Mouse (Mus musculus) left cerebral cortex, adult 11 months (tissue): ENCODE results near the gene Pdzrn3.

Experiments used
- DNase-seq: peaks from one replicate; pipeline ENCODE4 v3.0.0; 2022; ENCODE audit warnings: low spot score

Gene Pdzrn3

DNA sequence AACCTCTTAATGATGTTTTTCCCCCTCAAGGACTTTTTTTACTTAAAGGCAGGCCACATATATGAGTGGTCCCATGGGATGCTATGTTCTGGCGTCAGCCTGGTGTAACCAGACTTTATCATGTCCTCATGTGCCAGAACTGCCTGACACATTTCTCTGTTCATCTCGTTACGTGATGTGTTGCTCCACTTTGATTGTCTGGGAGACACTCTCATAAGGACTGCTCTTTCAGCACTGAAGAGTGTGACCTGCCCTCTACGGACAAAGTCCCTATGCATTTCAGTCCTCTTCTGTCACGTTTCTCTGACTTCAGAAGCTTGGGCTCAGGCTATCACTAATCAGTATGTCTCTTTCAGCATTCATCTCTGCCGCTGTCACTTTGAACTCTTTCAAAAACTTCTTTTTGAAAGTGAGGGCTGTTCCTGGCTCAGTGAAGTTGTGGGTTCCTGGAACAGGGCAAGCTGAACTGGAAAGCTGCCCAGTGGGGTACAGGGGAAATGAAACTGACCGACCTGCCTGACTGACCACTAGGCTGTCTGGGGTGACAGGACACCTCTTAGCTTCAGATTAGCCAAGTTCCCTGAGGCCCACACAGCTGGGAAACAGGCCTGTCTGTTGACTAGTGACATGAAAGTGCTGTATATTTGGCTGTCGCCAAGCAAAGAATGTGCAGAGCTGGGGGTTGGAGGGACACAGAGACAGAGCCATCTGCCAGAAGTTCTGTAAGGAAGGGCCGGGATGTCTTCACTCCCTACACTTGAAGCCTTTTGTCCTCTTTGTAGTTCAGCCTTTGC lies 10.7 kb downstream of the Pdzrn3 start:
- no peak for DNase-seq

DNA sequence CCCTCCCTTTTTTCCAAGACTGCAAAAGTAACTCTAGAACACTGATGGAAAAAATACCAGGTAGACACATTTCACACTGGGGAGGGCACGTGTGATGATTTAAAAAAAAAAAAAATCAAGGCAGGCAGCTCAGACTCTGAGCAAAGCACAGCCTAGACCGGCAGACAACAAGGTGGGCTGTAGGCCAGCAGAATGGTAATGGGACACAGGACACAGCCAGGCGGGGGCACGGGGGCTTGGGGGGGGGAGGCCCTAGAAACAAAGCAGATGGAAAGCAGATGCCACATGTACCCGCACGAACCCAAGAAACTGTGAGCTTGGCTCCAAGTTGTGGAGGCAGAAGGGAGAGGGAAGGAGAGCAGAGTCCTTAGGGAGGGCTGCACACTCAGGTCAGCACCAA lies 11.9 kb downstream of the Pdzrn3 start:
- no peak for DNase-seq

- DNase-seq, result no peak
Measured at GRCm38 (mm10) chr6:101363904-101364303, 13.8 kb downstream of the Pdzrn3 start.

- DNase-seq, result no peak
Measured at GRCm38 (mm10) chr6:101362728-101363127, 15.0 kb downstream of the Pdzrn3 start.

DNA sequence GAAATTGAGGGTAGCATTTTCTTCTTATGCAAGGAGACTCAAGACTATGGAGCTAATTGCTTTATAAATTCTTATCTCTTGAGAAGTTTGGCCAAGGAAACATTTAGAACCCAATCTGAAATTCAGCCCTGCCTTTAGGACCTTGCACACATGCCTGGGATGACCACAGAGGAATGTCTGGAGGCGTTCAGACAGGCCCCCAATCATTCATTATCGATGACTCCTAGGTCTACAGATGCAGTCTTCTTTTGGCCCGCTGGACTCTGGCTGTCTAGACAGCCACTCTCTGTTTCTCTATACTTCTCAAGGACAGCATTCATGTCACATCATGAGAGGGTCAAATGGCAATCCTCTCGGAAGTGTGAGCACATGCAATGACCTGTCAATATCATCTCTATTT lies 15.4 kb downstream of the Pdzrn3 start:
- DNase-seq, result no peak

- DNase-seq, result no peak
Measured at GRCm38 (mm10) chr6:101360211-101360737, 17.4 kb downstream of the Pdzrn3 start.

DNA sequence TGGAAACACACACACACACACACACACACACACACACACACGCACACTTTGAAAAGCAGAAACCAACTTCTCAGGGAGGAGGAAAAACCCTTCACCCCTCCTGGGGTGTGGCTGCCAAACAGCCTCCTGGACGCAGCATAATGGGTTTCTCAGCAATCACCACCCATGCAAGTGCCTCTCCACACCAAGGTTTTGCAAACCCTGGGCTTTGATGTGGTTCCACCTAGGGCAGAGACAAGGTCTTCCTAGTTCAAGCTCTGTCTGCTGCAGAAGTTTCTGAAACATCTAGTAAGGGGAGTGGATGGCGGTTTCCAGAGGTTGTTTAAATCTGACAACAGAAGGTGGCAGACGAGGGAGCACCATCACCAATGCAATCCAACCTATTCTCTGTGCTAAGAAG lies 18.1 kb downstream of the Pdzrn3 start:
- no peak for DNase-seq

GRCm38 (mm10) chr6:101354887-101355286 lies 22.8 kb downstream of the Pdzrn3 start:
- no peak for DNase-seq

- DNase-seq, result no peak
Measured at GRCm38 (mm10) chr6:101354230-101354881, 23.3 kb downstream of the Pdzrn3 start.

DNA sequence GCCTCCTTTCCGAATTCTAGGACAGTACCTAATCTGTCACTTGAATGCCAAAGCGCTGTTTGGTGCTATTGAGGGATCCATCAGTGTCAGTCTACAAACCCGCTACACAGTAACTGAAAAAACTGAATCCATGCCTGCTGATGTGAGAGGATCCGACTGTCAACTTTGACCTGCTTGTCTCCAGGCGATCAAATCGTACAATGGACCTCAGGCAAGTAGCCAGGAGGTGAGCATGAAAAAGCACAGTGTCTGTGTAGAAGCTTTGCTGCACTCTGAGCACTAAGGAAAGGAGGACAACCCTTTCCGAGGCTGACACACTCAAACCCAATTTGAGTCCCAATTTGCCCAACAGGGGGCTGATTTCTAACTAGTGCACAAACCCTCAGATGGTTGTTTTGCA lies 24.0 kb downstream of the Pdzrn3 start:
- no peak for DNase-seq

DNA sequence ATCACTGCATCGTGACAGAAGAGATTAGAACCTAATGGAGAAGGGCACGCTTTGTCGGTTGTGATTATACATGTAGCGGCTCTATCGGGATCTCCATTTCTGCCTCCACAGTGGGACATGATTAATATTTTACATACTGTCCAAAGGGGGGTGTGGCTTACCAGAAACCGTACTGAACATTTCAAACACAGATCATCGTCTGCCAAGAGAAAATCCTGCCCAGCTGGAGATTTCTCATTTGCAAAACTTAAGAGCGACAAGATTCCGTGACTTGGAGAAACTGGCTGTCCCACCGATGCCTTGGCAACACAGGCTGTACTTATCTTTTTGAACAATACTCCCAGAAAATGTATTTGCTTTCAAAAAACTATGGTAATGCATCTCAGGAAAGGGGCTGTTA lies 25.1 kb downstream of the Pdzrn3 start:
- DNase-seq, result no peak

DNA sequence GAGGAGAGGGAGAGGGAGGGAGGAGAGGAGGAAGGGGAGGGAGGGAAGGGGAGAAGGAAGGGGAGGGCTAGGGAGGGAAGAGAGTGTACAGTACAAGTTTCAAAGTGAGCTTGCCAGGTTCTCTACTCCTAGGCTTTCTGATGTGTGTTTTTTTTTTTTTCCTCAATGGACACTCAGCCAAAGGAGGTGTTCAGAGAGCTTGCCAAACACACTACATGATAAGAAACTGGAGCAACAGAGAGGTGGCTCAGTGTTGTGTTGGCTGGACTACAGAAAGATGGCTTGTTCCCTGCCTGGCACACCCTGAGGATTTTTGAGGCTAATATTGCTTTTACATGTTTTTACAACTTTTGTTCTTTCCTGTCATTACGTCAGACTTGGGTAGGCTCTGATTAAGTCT lies 26.6 kb downstream of the Pdzrn3 start:
- DNase-seq, result no peak

DNA sequence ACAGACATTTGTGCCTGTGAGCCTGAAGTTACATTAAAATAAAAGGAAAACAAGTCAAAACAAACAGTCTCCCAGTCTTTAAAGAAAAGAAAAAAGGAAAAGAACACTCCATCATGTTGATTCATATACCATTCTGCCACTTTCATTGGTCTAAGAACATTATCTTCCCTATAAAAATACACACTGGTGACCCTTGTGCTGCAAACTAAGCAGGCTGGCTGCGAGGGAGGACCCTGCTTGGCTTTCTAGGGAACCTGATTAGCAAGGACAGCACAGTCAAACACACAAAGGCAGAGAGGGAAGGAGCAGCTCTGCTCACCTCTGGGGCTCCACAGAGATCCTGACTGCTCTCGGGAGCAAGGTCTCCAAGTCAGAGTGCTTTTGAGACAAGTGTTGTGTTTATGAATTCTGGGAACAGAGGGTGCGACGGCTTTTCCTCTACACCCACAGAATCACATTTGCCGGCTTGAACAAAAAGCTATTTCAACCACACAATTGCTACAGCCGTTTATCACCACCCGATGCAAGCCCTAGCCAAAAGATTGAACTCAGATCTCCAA lies 27.2 kb downstream of the Pdzrn3 start:
- no peak for DNase-seq

DNA sequence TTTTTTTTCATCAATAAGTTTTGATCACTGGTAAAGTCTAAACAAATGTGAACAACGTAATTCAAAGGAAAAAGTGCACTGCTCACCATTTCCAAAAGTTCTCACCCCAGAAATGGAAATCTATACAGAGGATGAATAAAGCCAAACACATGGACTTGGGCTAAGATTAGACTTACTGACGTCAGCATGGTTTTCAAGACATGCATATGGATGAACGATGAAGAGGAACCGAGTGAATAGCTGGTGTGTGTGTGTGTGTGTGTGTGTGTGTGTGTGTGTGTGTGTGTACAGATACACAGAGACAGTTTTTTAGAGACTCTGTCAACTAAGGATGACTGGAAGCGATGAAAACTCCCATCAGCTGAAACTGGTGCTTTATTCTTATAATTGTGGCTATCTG lies 29.2 kb downstream of the Pdzrn3 start:
- no peak for DNase-seq

DNA sequence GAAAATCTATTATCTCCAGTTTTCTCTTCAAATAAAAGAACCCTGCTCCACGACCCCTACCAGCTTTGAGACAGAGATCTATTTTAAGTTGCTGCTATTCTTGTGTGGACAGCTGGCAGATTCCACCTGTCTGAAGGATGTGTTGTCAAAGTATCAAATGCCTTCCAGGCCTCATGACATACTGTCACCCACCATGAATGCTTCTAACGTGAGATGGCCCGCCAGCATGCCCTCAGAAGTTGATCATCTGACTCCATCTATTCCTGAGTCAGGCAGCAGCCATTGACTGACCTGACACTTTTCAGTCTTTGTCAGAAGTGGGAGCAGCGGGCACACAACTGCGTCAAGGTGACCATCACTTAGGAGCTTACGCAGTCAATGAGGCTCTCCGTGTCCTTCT lies 37.6 kb downstream of the Pdzrn3 start:
- no peak for DNase-seq

DNA sequence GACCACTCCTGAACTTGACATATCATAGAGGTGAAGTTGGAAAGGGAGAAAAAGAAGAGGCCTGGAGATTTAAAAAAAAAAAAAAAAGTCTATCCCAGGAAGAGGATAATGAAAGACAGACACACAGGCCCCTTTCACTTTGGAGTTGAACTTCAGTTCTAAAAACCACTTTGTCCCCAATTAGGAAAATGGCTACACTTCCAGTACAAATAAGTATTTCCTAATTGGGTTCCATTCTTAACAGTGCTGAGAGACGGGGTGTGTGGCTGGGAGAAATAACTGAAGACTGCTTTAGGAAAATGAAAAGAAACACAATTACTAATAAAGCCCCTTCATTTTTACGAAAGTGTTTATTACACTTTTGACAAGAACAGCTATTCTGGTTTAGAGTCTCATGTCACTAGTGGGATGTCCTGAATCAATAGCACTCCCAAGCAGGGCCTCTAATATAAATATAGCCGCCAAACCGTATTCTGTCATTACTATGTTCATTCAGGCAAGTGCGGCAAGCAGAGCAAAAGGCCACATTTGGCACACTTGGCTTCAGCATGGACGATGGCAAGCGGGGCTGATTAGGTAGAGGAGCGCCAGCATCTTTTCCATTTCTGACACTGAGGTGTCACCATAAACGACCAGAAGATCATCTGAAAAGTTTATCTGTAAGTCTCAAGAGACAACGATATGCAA lies 39.7 kb downstream of the Pdzrn3 start:
- DNase-seq, result no peak

DNA sequence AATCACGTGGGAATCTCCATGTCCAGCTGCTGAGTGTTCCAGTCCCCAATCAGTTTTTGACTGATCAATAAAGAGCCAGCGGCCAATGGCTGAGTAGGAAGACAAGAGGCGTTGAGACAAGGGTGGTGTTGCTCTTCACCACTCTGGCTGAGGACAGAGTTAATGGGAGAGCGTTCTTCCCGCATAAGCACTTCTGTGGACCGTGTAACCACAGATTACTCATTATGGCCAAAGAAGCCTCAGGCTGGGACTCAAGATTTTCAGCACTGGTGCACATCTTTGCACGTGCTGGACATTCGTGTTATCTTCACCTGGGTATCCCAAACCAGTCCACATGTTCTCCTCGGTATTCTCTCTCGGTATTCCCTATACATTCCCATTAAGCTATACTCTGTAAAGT lies 41.0 kb downstream of the Pdzrn3 start:
- no peak for DNase-seq

DNA sequence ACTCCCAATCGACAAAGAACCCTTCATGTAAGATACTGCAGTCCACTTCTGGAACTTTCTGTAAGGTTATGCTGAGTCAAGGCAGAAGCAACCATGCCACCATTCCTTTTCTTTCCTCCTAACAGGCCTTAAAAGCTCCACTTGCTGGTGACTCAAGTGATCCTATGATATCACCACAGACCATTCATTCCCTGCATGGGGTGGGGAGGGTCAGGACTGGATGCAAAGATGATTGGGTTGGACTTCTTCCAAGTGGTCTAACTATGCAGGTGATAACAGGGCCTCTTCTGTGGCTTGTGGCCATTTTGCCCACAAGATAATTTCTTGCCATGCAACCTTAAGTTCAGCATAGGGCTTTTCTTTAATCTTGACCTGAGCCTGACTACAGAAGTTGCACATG lies 42.0 kb downstream of the Pdzrn3 start:
- DNase-seq, result no peak

DNA sequence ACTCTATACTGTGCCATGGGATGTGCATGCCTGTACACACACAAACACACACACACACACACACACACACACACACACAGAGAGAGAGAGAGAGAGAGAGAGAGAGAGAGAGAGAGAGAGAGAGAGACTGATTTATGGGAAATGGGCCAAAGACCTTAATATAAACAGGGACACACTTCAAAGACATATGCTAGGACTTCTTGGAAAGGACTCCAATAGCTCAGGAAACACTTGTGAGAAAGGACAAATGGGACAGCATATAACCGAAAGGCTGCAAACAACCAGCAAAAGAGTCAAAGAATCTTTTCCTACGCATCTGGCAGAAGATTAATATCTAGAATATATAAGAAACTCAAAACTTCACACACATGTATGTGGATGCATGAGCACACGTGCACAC lies 43.2 kb downstream of the Pdzrn3 start:
- DNase-seq, result no peak

GRCm38 (mm10) chr6:101330392-101330791 lies 47.3 kb downstream of the Pdzrn3 start:
- no peak for DNase-seq

- DNase-seq, result no peak
Measured at GRCm38 (mm10) chr6:101329499-101329898, 48.2 kb downstream of the Pdzrn3 start.

DNA sequence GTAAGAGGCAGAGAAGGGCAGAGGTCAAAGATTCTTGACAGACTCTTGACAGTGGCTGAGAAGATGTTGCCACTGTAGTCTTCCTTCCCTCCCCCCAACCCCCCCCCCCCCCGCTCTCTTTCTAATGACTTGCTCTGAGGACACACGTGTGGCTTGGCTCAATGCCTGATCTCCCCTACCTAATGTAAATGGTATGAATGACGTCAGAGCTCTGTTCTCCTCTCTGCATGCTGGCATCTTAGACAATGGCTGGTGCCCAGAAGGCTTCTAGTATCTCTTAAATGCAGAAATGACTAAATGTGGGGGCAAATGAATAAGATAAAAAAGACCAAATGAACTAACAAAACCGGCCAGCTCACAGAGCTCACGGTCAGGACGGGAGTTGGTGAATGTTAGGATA lies 49.2 kb downstream of the Pdzrn3 start:
- DNase-seq, result no peak

DNA sequence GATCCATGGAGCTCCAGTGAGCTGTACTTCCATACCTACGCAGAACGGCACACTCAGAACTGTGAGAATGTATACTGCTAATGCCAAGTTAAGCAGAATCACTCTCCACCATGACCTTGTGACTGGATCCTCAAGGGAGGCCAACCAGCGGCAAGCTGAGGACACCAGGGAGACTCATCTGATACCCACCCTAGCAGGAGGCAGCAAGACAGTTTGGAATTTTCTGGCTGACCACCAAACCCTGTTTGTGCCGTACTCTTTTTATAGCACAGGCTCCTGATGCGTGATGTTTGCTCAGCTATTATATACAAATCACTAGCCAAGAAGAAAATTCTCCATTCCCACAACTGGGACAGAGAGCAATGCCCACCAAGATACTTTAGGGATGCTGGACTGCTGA lies 50.0 kb downstream of the Pdzrn3 start:
- no peak for DNase-seq
